Mouse (Mus musculus) left cerebral cortex, postnatal 10 days (tissue): ENCODE data around the gene Cpn1. TPM values are rescaled to one million over a fixed set of nuclear protein-coding genes. Genes with fewer than 3 reads are reported as not detected.

ENCODE experiments used
- DNase-seq, 2 experiments: peaks; one replicate each; pipeline ENCODE4 v3.0.0; 2021 to 2022; ENCODE audit warnings: low spot score in 2 of 2, mixed read lengths in 1 of 2; ENCODE audit errors: extremely low spot score in 1 of 2
- intact Hi-C: fragments of 180-260 bp; cut with DNase I; formaldehyde crosslinking; loops from one replicate; pipeline ENCODE4 v1.15.1; 2025
- total RNA-seq, 2 experiments: library from RNA; stranded (reverse); gene quantifications; 2 replicates each; pipeline ENCODE4 v1.2.3; 2021

Cpn1 gene
- total RNA-seq, 2 experiments from 2014 or later = 0.21 to 0.24 TPM

DNA sequence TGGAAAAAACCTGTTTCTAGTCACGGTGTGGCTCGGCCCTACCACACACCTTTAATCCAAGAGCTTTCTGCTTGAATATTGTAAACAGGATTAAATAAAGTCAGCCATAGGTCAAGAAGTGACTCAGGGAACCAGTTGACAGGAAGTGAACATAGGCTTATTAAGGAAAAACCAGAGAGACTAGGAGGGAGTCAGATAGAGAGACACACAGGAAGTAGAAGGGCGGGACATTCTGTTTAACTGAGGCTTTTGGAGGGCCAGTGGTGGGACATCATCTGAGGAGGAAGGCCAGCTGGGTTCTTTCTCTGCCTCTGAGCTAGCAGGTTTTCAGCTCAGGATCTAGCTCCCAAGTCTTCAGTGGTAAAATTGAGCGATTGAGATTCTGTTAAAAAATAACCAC is 66.5 kb downstream of the Cpn1 start:
- no peak for DNase-seq
- intact Hi-C loops = no loop called here

DNA sequence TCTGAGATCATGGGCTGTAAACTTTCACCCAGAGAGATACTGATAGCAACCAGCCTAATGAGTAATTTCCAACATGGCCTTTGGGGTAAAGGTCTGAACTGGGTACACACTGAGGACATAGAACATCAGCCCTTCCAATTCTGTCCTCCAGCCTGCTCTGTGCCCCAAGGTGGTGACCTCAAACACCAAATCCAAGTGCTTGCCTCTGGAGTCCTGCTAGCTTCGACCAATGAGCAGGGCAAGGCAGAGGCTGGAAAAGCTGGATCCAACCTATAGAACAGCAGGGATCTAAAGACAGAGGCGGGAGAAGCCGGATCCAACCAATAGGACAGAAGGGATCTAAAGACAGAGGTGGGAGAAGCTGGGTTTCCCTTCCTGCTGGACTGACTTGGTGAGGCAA is 67.5 kb downstream of the Cpn1 start:
- intact Hi-C loops = no loop called here
- DNase-seq = no peak

DNA sequence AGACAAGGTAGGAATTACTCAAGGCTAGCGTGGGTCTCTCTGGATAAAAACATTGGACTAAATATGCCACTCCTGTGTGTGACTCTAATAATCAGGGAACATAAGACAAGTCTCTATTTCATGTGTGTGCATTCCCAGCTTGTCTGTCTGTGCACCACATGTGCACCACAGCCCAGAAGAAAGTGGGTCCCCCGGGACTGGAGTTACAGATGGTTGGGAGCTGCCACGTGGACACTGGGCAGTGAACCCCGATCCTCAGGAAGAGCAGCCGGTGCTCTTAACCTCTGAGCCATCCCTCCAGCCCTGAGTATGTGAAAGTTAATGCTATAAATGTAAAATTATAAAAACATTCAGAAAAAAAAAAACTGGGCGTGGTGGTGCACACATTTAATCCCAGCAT is 68.6 kb downstream of the Cpn1 start:
- no peak for DNase-seq
- intact Hi-C loops = no loop called here

DNA sequence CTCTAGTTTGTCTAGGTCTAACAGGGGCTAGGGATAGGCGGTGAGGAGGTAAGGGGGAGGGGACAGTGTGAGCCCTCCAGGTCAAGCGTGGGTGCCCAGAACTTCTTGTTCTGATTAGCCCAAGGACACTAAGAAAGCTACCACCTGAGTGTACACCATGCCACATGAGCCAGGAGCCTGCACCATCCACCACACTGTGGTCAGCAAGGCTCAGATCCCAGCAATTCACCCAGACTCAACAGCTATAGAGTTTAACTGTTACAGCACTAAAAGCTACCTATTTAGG is 69.0 kb downstream of the Cpn1 start:
- DNase-seq = no peak
- intact Hi-C loops = no loop called here

DNA sequence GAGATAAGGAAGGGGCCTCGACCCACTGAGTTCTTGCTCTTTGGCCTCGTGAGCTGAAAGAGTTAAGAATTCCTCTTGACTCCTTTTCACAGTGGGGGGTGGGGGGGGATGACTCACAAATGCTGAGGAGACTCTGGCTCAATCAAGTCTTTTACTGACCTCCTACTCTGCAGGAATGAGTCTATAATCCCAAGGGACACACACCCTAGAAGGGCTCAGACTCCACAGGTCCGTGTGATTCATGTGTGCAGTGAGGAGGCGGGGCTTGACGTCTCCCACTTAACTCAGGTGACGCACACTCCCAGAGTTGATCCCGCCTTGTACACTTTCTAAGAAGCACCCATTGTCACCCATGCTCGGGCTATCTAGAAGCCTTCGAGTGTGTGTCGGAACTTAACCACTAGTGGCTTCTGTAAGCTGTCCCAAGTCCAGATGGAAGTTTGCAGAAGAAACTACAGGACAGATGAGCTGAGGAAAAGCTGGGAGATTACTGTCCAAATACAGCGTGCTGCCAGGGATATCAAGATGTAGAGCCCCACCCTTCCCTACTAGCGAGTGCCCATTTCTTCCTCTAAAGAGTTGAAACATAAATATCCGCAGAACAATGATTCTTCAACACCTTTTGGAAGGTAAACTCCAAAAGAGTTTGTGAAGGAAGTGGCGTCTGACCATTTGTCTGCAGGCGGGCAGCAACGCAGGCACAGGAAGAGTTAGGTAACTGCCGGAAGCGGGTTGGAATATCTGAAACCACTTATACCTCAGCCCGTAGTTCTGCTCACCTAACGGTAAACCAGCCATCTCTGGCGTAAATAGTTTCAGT is 69.6 kb downstream of the Cpn1 start:
- intact Hi-C loops = no loop called here
- no peak for DNase-seq

DNA sequence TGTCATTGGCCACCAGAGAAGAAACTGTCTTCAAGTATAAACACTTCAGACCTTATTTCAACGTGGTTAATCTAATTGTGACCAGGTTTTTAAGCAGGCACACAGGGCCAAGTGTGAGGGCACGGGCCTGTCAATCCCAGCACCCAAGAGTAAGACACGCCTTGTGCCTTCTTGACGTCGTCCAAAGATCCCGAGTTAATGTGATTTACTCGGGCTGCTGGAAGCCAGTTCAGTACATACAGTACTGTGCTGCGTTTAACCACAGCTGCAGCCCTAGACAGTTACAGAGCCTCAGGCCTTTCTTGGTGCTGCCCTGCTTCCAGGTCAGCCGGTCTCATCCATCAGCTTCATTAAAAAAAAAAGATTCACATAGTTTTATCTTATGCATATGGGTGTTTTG is 70.9 kb downstream of the Cpn1 start:
- no peak for DNase-seq
- intact Hi-C loops = no loop called here

DNA sequence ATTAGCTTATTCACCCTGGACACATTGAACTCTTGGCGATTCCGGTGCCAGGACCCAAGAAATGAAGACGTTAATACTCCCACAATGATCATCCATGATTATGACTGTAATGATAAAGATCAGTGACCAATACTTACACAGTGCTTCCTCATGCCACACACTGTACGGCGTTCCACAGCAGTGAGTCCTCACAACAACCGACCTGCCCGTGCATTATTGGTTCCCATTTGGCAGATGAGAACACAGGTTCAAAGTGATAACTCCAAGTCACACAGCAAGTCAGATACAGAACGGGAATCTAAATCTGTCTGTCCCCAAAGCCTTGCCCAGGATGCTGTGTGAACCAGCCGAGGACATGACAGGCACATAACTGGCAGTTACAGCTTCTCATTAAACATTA is 71.4 kb downstream of the Cpn1 start:
- intact Hi-C loops = no loop called here
- DNase-seq = no peak

DNA sequence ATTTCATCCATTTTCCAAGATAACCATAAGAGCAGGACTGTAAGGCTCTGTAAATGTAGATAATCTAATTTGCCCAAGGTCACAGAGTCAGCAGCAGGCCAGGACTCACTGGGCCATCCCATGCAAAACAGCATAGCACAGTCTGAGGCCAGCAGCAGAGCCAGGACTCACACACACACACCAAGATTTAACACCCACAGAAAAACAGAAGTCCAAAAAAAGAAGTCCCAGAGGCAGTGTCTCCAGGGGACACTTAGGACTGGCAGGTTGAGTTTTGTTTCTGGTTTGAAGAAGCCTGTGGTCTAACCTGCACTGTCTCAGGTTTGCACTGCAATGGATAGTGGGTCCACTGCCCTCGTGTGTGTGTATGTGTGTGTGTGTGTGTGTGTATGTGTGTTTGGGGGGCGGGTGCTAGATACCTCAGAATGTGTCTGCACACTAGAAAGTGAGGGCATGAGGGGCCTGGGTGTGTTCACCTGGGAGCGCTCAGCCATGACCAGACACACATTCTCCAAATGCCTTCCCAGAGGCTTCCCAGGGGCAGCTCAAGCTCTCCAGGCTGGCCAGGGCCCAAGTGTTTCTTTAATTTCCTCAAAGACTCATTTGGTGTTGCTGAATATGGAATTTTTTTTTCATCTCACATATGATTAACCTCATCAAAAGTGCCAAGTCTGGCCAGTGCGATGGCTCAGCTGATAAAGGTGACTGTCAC is 73.4 kb downstream of the Cpn1 start:
- intact Hi-C loops = no loop called here

DNA sequence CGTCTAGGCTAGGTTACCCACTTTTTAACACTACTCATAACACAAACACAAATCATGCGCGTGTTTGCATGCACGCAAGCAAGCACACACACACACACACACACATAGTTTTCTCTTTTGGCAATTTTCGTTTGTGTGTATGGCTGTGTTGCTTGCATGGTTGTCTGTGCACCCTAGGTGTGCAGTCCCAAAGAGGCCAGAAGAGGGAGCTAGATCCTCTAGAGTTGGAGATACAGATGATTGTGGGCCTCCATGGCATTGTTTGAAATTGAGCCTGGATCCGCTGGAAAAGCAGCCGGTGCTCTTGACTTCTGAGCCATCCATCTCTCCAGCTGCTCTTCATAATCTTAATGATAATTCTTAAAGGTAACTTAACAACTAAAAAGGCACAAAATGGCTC is 79.9 kb downstream of the Cpn1 start:
- no peak for DNase-seq
- intact Hi-C loops = no loop called here

More for the DNA sequence above, 73.4 kb downstream of the Cpn1 start:
- no peak for DNase-seq

Other genes with a start within 250 kb of the Cpn1 start
- 1 to 10 TPM; 3.1 to 3.7 TPM for gene Cutc, start 233.6 kb downstream of the Cpn1 start, total RNA-seq
- gene Cox15, start 233.6 kb downstream of the Cpn1 start, total RNA-seq = 10 to 100 TPM; 17.6 to 22.1 TPM
- gene Abcc2, start 204.4 kb downstream of the Cpn1 start, total RNA-seq = under 1 TPM; 0.16 to 0.32 TPM
- 10 to 100 TPM in 1 of 2 experiments, 1 to 10 TPM in 1; 9.5 to 10.7 TPM for gene Dnmbp, start 46.4 kb downstream of the Cpn1 start, total RNA-seq
- gene Cyp2c23, start 42.7 kb upstream of the Cpn1 start, total RNA-seq = under 1 TPM in 1 of 2 experiments, not detected in 1; 0.28 TPM
- gene Erlin1, start 83.2 kb upstream of the Cpn1 start, total RNA-seq = 10 to 100 TPM; 22.8 to 26.4 TPM
- gene Chuk, start 120.9 kb upstream of the Cpn1 start, total RNA-seq = 10 to 100 TPM; 46.7 to 49.6 TPM
- 10 to 100 TPM; 17.6 to 18.2 TPM for gene Cwf19l1, start 149.3 kb upstream of the Cpn1 start, total RNA-seq
- gene Bloc1s2, start 159.9 kb upstream of the Cpn1 start, total RNA-seq = 10 to 100 TPM; 81.9 to 85.7 TPM
- gene Pkd2l1, start 205.9 kb upstream of the Cpn1 start, total RNA-seq = not detected
- gene Scd3, start 216.7 kb upstream of the Cpn1 start, total RNA-seq = 1 to 10 TPM; 1.3 to 1.5 TPM